Mouse (Mus musculus) olfactory bulb, adult 2 months (tissue): Measurements from ENCODE around the gene Dydc2. TPM values are rescaled to one million over a fixed set of nuclear protein-coding genes. Genes with fewer than 3 reads are reported as not detected.

Experiments used
- H3K27ac ChIP-seq: fragments of 200-500 bp; 2 replicates; pipeline ENCODE4 v1.5.1; 2012; ENCODE audit warnings: low read depth, low read length; ENCODE audit not compliant: insufficient read depth
- H3K4me1 ChIP-seq: fragments of 200-500 bp; 2 replicates; pipeline ENCODE4 v1.6.1; 2012; ENCODE audit warnings: low read length; ENCODE audit not compliant: control insufficient read depth, insufficient read depth
- H3K4me3 ChIP-seq: fragments of 200-500 bp; 2 replicates; pipeline ENCODE4 v1.5.1; 2012; ENCODE audit warnings: mild to moderate bottlenecking, low read depth, low read length, moderate library complexity; ENCODE audit not compliant: insufficient read depth
- CTCF ChIP-seq: fragments of 200-500 bp; IDR thresholded peaks from 2 replicates; pipeline ENCODE4 v1.5.1; 2012; ENCODE audit warnings: low read depth, mild to moderate bottlenecking, low read length, moderate library complexity; ENCODE audit not compliant: insufficient read depth
- POLR2A ChIP-seq: fragments of 200-500 bp; IDR thresholded peaks from 2 replicates; pipeline ENCODE4 v1.6.1; 2012; ENCODE audit warnings: mild to moderate bottlenecking, low read depth, low read length, moderate library complexity; ENCODE audit not compliant: insufficient read depth
- WGBS: fragments of 180-500 bp; shearing (Covaris S2); methylation state at CpG from one replicate; pipeline ENCODE4 v1.1.7; 2018; 5-methylcytosine and 5-hydroxymethylcytosine counted together
- polyA plus RNA-seq: library from polyadenylated mRNA; stranded (reverse); fragments of >200 nt; gene quantifications from 2 replicates; pipeline ENCODE4 v1.2.4, GENCODE M21; 2012; ENCODE audit warnings: low replicate concordance; ENCODE audit not compliant: missing spikeins, insufficient read depth, insufficient read length

Gene Dydc2
- polyA plus RNA-seq = not detected in 2 replicates

- TF ChIP-seq POLR2A (no peak), CTCF (no peak)
- H3K27ac ChIP-seq = no peak within 1 kb of the TSS
- no peak within 1 kb of the TSS for H3K4me3 ChIP-seq
- peaks cover 7% of the 10 kb centered on the region for H3K4me1 ChIP-seq
These were observed at the start of gene Dydc2 for GRCm38 (mm10) chr14:41069108-41069507. TSS of gene Dydc2 (minus strand) at chr14:41069208.

GRCm38 (mm10) chr14:41116271-41116670 lies 47.3 kb upstream of the Dydc2 start:
- Histone ChIP-seq H3K4me3 (no peak overlapping the region), H3K27ac (no peak overlapping the region), H3K4me1 (no peaks in the 10 kb centered on the region)
- WGBS = 78% methylated on average over 3 of the region's 3 CpGs
- TF ChIP-seq CTCF (no peak), POLR2A (no peak)

- WGBS = 84% methylated on average over 4 of the region's 4 CpGs
- TF ChIP-seq POLR2A (no peak), CTCF (no peak)
- Histone ChIP-seq H3K4me1 (no peaks in the 10 kb centered on the region), H3K4me3 (no peak overlapping the region), H3K27ac (no peak overlapping the region)
These were observed 43.9 kb upstream of the Dydc2 start for GRCm38 (mm10) chr14:41112944-41113343.

GRCm38 (mm10) chr14:41111031-41111668 lies 42.1 kb upstream of the Dydc2 start:
- 86% methylated on average over 7 of the region's 7 CpGs for WGBS
- H3K27ac ChIP-seq = no peak overlapping the region
- H3K4me3 ChIP-seq = no peak overlapping the region
- no peaks in the 10 kb centered on the region for H3K4me1 ChIP-seq
- TF ChIP-seq POLR2A (no peak), CTCF (no peak)

- H3K4me3 ChIP-seq = no peak within 1 kb of the TSS
- no peak within 1 kb of the TSS for H3K27ac ChIP-seq
- no peaks in the 10 kb centered on the region for H3K4me1 ChIP-seq
- TF ChIP-seq CTCF (no peak), POLR2A (no peak)
- 77% methylated on average over 10 of the region's 10 CpGs for WGBS
These were observed 35.9 kb upstream of the Dydc2 start, which contains the start of gene Mat1a for GRCm38 (mm10) chr14:41104853-41105444. TSS of gene Mat1a (plus strand) at chr14:41105035.

GRCm38 (mm10) chr14:41102269-41102668 lies 33.3 kb upstream of the Dydc2 start:
- WGBS = 82% methylated on average over 2 of the region's 2 CpGs
- Histone ChIP-seq H3K4me3 (no peak overlapping the region), H3K4me1 (no peaks in the 10 kb centered on the region), H3K27ac (no peak overlapping the region)
- TF ChIP-seq CTCF (no peak), POLR2A (no peak)

- TF ChIP-seq POLR2A (no peak), CTCF (no peak)
- Histone ChIP-seq H3K4me1 (no peaks in the 10 kb centered on the region), H3K4me3 (no peak overlapping the region), H3K27ac (no peak overlapping the region)
- 91% methylated on average over 5 of the region's 5 CpGs for WGBS
These were observed 32.2 kb upstream of the Dydc2 start for GRCm38 (mm10) chr14:41101242-41101641.

GRCm38 (mm10) chr14:41100712-41101111 lies 31.7 kb upstream of the Dydc2 start:
- 88% methylated on average over 3 of the region's 3 CpGs for WGBS
- Histone ChIP-seq H3K27ac (no peak overlapping the region), H3K4me3 (no peak overlapping the region), H3K4me1 (no peaks in the 10 kb centered on the region)
- TF ChIP-seq CTCF = no peak
- TF ChIP-seq POLR2A = no peak

GRCm38 (mm10) chr14:41098726-41099125 lies 29.7 kb upstream of the Dydc2 start:
- TF ChIP-seq CTCF (no peak), POLR2A (no peak)
- no peak overlapping the region for H3K27ac ChIP-seq
- WGBS = 81% methylated on average over 1 of the region's 1 CpGs

GRCm38 (mm10) chr14:41096296-41096860 lies 27.4 kb upstream of the Dydc2 start:
- Histone ChIP-seq H3K27ac (no peak overlapping the region), H3K4me3 (no peak overlapping the region), H3K4me1 (no peaks in the 10 kb centered on the region)
- TF ChIP-seq POLR2A (no peak), CTCF (no peak)
- 83% methylated on average over 3 of the region's 3 CpGs for WGBS

More at GRCm38 (mm10) chr14:41098726-41099125, 29.7 kb upstream of the Dydc2 start:
- Histone ChIP-seq H3K4me3 (no peak overlapping the region), H3K4me1 (no peaks in the 10 kb centered on the region)
